Mouse (Mus musculus): ENCODE measurements around the gene Atg16l2. TPM values are rescaled to one million over a fixed set of nuclear protein-coding genes. Genes with fewer than 3 reads are reported as not detected.

Atg16l2 gene
- polyA plus RNA-seq, 1 experiment from 2014 or later: 6.0 TPM

GRCm38 (mm10) chr7:101284504-101284903, 17.5 kb downstream of the Atg16l2 start:
- H3K9me3 ChIP-seq (ENCODE audit: control insufficient read depth, low read length): no peaks in the 10 kb centered on the region
- no peaks in the 10 kb centered on the region for H3K27me3 ChIP-seq (ENCODE audit: control insufficient read depth, insufficient read depth, low read length)
- DNase-seq (ENCODE audit: low spot score) (no peak), ATAC-seq (ENCODE audit: low FRiP score, low TSS enrichment) (no peak)
- H3K4me2 ChIP-seq (replicated peaks; ENCODE audit: low read depth): no peak overlapping the region
- H3K9ac ChIP-seq (ENCODE audit: low read length): no peak overlapping the region
- H3K4me1 ChIP-seq (replicated peaks; ENCODE audit: control insufficient read depth, insufficient read depth): no peaks in the 10 kb centered on the region
- no peak overlapping the region for H3K4me3 ChIP-seq (ENCODE audit: low read depth, low read length)
- no peak for TF ChIP-seq CTCF (IDR thresholded peaks at IDR 0.05; ENCODE audit: low read depth)
- TF ChIP-seq EP300 (optimal IDR thresholded peaks at IDR 0.05): no peak
- peaks cover 5% of the 10 kb centered on the region; the same call in 1 of the 2 replicates for H3K36me3 ChIP-seq (ENCODE audit: control insufficient read depth, insufficient read depth, low read length)
- 89% methylated on average over 1 of the region's 1 CpGs for WGBS
- H3K27ac ChIP-seq (replicated peaks): no peak overlapping the region

- H3K36me3 ChIP-seq (ENCODE audit: control insufficient read depth, insufficient read depth, low read length): peaks cover 10% of the 10 kb centered on the region
- no peak overlapping the region for H3K4me2 ChIP-seq (replicated peaks; ENCODE audit: low read depth)
- no peaks in the 10 kb centered on the region for H3K9me3 ChIP-seq (ENCODE audit: control insufficient read depth, low read length)
- ATAC-seq (ENCODE audit: low FRiP score, low TSS enrichment): no peak
- H3K27ac ChIP-seq (replicated peaks): no peak overlapping the region
- 90% methylated on average over 3 of the region's 3 CpGs for WGBS
- H3K27me3 ChIP-seq (ENCODE audit: control insufficient read depth, insufficient read depth, low read length): no peaks in the 10 kb centered on the region
- H3K9ac ChIP-seq (ENCODE audit: low read length): no peak overlapping the region
- H3K4me3 ChIP-seq (ENCODE audit: low read depth, low read length): no peak overlapping the region
- DNase-seq (ENCODE audit: low spot score): no peak
- no peaks in the 10 kb centered on the region for H3K4me1 ChIP-seq (replicated peaks; ENCODE audit: control insufficient read depth, insufficient read depth)
- TF ChIP-seq CTCF (IDR thresholded peaks at IDR 0.05; ENCODE audit: low read depth) (no peak), EP300 (optimal IDR thresholded peaks at IDR 0.05) (no peak)
These were observed 19.3 kb downstream of the Atg16l2 start for GRCm38 (mm10) chr7:101282721-101283120.

GRCm38 (mm10) chr7:101272466-101273160, 29.4 kb downstream of the Atg16l2 start:
- Histone ChIP-seq H3K4me3 (ENCODE audit: low read depth, low read length) (no peak overlapping the region), H3K9ac (ENCODE audit: low read length) (no peak overlapping the region), H3K27ac (replicated peaks) (no peak overlapping the region), H3K4me1 (replicated peaks; ENCODE audit: control insufficient read depth, insufficient read depth) (no peaks in the 10 kb centered on the region), H3K9me3 (ENCODE audit: control insufficient read depth, low read length) (no peaks in the 10 kb centered on the region), H3K36me3 (ENCODE audit: control insufficient read depth, insufficient read depth, low read length) (peaks cover 5% of the 10 kb centered on the region; the same call in 1 of the 2 replicates), H3K4me2 (replicated peaks; ENCODE audit: low read depth) (no peak overlapping the region), H3K27me3 (ENCODE audit: control insufficient read depth, insufficient read depth, low read length) (no peaks in the 10 kb centered on the region)
- WGBS: 86% methylated on average over 8 of the region's 8 CpGs
- no peak for TF ChIP-seq CTCF (IDR thresholded peaks at IDR 0.05; ENCODE audit: low read depth)
- no peak for TF ChIP-seq EP300 (optimal IDR thresholded peaks at IDR 0.05)
- ATAC-seq (ENCODE audit: low FRiP score, low TSS enrichment): no peak
- DNase-seq (ENCODE audit: low spot score): no peak

- no peak overlapping the region for H3K9ac ChIP-seq (ENCODE audit: low read length)
- H3K4me2 ChIP-seq (replicated peaks; ENCODE audit: low read depth): no peak overlapping the region
- no peak for DNase-seq (ENCODE audit: low spot score)
- H3K27ac ChIP-seq (replicated peaks): no peak overlapping the region
- H3K4me3 ChIP-seq (ENCODE audit: low read depth, low read length): no peak overlapping the region
- H3K27me3 ChIP-seq (ENCODE audit: control insufficient read depth, insufficient read depth, low read length): no peaks in the 10 kb centered on the region
- TF ChIP-seq CTCF (IDR thresholded peaks at IDR 0.05; ENCODE audit: low read depth): peak; percentile 58
- TF ChIP-seq EP300 (optimal IDR thresholded peaks at IDR 0.05): no peak
- peaks cover 3% of the 10 kb centered on the region; the same call in 1 of the 2 replicates for H3K36me3 ChIP-seq (ENCODE audit: control insufficient read depth, insufficient read depth, low read length)
- WGBS: 60% methylated on average over 1 of the region's 1 CpGs
- no peaks in the 10 kb centered on the region for H3K4me1 ChIP-seq (replicated peaks; ENCODE audit: control insufficient read depth, insufficient read depth)
- no peak for ATAC-seq (ENCODE audit: low FRiP score, low TSS enrichment)
- H3K9me3 ChIP-seq (ENCODE audit: control insufficient read depth, low read length): no peaks in the 10 kb centered on the region
These were observed 30.4 kb downstream of the Atg16l2 start for GRCm38 (mm10) chr7:101271602-101272001.

- no peak overlapping the region for H3K9ac ChIP-seq (ENCODE audit: low read length)
- H3K4me3 ChIP-seq (ENCODE audit: low read depth, low read length): no peak overlapping the region
- DNase-seq (ENCODE audit: low spot score) (no peak), ATAC-seq (ENCODE audit: low FRiP score, low TSS enrichment) (no peak)
- H3K9me3 ChIP-seq (ENCODE audit: control insufficient read depth, low read length): no peaks in the 10 kb centered on the region
- H3K4me1 ChIP-seq (replicated peaks; ENCODE audit: control insufficient read depth, insufficient read depth): no peaks in the 10 kb centered on the region
- no peak overlapping the region for H3K27ac ChIP-seq (replicated peaks)
- H3K36me3 ChIP-seq (ENCODE audit: control insufficient read depth, insufficient read depth, low read length): 0 out of 2 replicates have a peak, but pooled peaks cover 3% of the 10 kb centered on the region
- TF ChIP-seq EP300 (optimal IDR thresholded peaks at IDR 0.05) (no peak), CTCF (IDR thresholded peaks at IDR 0.05; ENCODE audit: low read depth) (no peak)
- H3K27me3 ChIP-seq (ENCODE audit: control insufficient read depth, insufficient read depth, low read length): no peaks in the 10 kb centered on the region
- WGBS: 39% methylated on average over 3 of the region's 3 CpGs
- no peak overlapping the region for H3K4me2 ChIP-seq (replicated peaks; ENCODE audit: low read depth)
These were observed 34.4 kb downstream of the Atg16l2 start for GRCm38 (mm10) chr7:101267457-101268259.

GRCm38 (mm10) chr7:101263511-101263910, 38.5 kb downstream of the Atg16l2 start:
- no peaks in the 10 kb centered on the region for H3K4me1 ChIP-seq (replicated peaks; ENCODE audit: control insufficient read depth, insufficient read depth)
- no peak overlapping the region for H3K4me3 ChIP-seq (ENCODE audit: low read depth, low read length)
- H3K36me3 ChIP-seq (ENCODE audit: control insufficient read depth, insufficient read depth, low read length): no peaks in the 10 kb centered on the region
- DNase-seq (ENCODE audit: low spot score) (no peak), ATAC-seq (ENCODE audit: low FRiP score, low TSS enrichment) (no peak)
- H3K9me3 ChIP-seq (ENCODE audit: control insufficient read depth, low read length): no peaks in the 10 kb centered on the region
- H3K4me2 ChIP-seq (replicated peaks; ENCODE audit: low read depth): no peak overlapping the region
- H3K27me3 ChIP-seq (ENCODE audit: control insufficient read depth, insufficient read depth, low read length): no peaks in the 10 kb centered on the region
- H3K9ac ChIP-seq (ENCODE audit: low read length): no peak overlapping the region
- no peak overlapping the region for H3K27ac ChIP-seq (replicated peaks)
- TF ChIP-seq CTCF (IDR thresholded peaks at IDR 0.05; ENCODE audit: low read depth): no peak
- no peak for TF ChIP-seq EP300 (optimal IDR thresholded peaks at IDR 0.05)
